ENCODE assay signal across 17 mouse cellular contexts in genomic region chrX:166766991-166767390, GRCm38 (mm10).
A peak's percentile ranks its signal among the peaks of the same experiment; 100 is the strongest.
DNase-seq lines count a peak whose midpoint lies in the region; ATAC-seq lines count a peak whose summit lies in the region.
"Had no signal": no experiment of that assay in that cellular context is flagged by ENCODE, and none has a peak within 500 bp of the region (broad histone marks: within the 10 kb centered on the region; RNA-seq: fewer than 3 reads in every experiment).

No protein-coding gene starts in this region.

- H3K9me3 ChIP-seq in forebrain, embryonic 11.5 days (ENCODE audit: control insufficient read depth, low read length), result no peaks in the 10 kb centered on the region
- H3K9me3 ChIP-seq: forebrain, embryonic 15.5 days; limb, embryonic 15.5 days; liver, embryonic 15.5 days had no signal

- 75% methylated on average over 6 of the region's 6 CpGs for WGBS in forebrain, embryonic 11.5 days

- no peak overlapping the region for H3K9ac ChIP-seq in forebrain, embryonic 11.5 days (ENCODE audit: low read length)
- H3K9ac ChIP-seq: forebrain, embryonic 15.5 days; limb, embryonic 15.5 days; liver, embryonic 15.5 days had no signal

- ATAC-seq in forebrain, embryonic 11.5 days (replicated peaks; ENCODE audit: low FRiP score), result no peak
- ATAC-seq: forebrain, embryonic 15.5 days had no signal

- no peak overlapping the region for H3K27ac ChIP-seq in forebrain, embryonic 11.5 days (ENCODE audit: low read depth, low read length)
- H3K27ac ChIP-seq: forebrain, embryonic 15.5 days; kidney, postnatal 0 days; limb, embryonic 15.5 days; liver, embryonic 15.5 days had no signal

- no peak overlapping the region for H3K4me3 ChIP-seq in forebrain, embryonic 11.5 days (ENCODE audit: low read depth, low read length)
- H3K4me3 ChIP-seq: forebrain, embryonic 15.5 days; limb, embryonic 15.5 days; liver, embryonic 15.5 days had no signal

- H3K4me2 ChIP-seq in forebrain, embryonic 11.5 days (ENCODE audit: low read depth, low read length, severe bottlenecking), result no peak overlapping the region
- H3K4me2 ChIP-seq: forebrain, embryonic 15.5 days; limb, embryonic 15.5 days; liver, embryonic 15.5 days had no signal

- peak; percentile 16 for DNase-seq in layer of hippocampus, adult 11-12 months (ENCODE audit: low spot score)
- no peak for DNase-seq in layer of hippocampus, postnatal 25 days (ENCODE audit: extremely low spot score in 1 of 2, low spot score in 1 of 2)
- DNase-seq in urinary bladder, postnatal 36 days (ENCODE audit: low spot score in 2 of 2), result peak; percentile 1 to 2
- no peak for DNase-seq in urinary bladder, adult 2 months (ENCODE audit: low spot score)
- DNase-seq in layer of hippocampus, adult 8-10 months (ENCODE audit: low spot score in 2 of 2), result peak; percentile 21 to 36
- no peak for DNase-seq in ovary, adult 18-20 months (ENCODE audit: low spot score)
- DNase-seq in forebrain, embryonic 11.5 days (ENCODE audit: low spot score), result no peak
- DNase-seq: adrenal gland, adult 8-10 months; cerebellum, adult 9-11 months; gastrocnemius, postnatal 36 days; kidney, adult 18-20 months; lung, postnatal 14 days; thymus, postnatal 36 days had no signal

- no peaks in the 10 kb centered on the region for H3K36me3 ChIP-seq in forebrain, embryonic 11.5 days (ENCODE audit: control insufficient read depth, insufficient read depth, low read length)
- H3K36me3 ChIP-seq: forebrain, embryonic 15.5 days; limb, embryonic 15.5 days; liver, embryonic 15.5 days had no signal

- H3K4me1 ChIP-seq in forebrain, embryonic 11.5 days (replicated peaks; ENCODE audit: control insufficient read depth, insufficient read depth, low read length), result no peaks in the 10 kb centered on the region
- H3K4me1 ChIP-seq: forebrain, embryonic 15.5 days; limb, embryonic 15.5 days; liver, embryonic 15.5 days had no signal

- H3K27me3 ChIP-seq in forebrain, embryonic 11.5 days (ENCODE audit: control insufficient read depth, insufficient read depth, low read length), result peaks cover 12% of the 10 kb centered on the region; the same call in 1 of the 2 replicates
- H3K27me3 ChIP-seq: liver, embryonic 15.5 days had no signal

Comparison
In these comparisons a context has a peak if more than half of its experiments do, and no peak if none do; other contexts are left out.
1. DNase-seq: peak in layer of hippocampus, adult 11-12 months (single experiment), urinary bladder, postnatal 36 days (2 of 2) and layer of hippocampus, adult 8-10 months (2 of 2); none in layer of hippocampus, postnatal 25 days (0 of 2), urinary bladder, adult 2 months (single experiment), ovary, adult 18-20 months (single experiment) and forebrain, embryonic 11.5 days (single experiment).